Mouse (Mus musculus): ENCODE measurements around the gene Ankrd55. TPM values are rescaled to one million over a fixed set of nuclear protein-coding genes. Genes with fewer than 3 reads are reported as not detected.
A peak's percentile ranks its signal among the peaks of the same experiment; 100 is the strongest.

Ankrd55 gene
- 1.2 and 2.9 TPM in 2 replicates for polyA plus RNA-seq (2016; fragmentation: Nextera tagmentation; extraction: Ambion mirVana)

DNA sequence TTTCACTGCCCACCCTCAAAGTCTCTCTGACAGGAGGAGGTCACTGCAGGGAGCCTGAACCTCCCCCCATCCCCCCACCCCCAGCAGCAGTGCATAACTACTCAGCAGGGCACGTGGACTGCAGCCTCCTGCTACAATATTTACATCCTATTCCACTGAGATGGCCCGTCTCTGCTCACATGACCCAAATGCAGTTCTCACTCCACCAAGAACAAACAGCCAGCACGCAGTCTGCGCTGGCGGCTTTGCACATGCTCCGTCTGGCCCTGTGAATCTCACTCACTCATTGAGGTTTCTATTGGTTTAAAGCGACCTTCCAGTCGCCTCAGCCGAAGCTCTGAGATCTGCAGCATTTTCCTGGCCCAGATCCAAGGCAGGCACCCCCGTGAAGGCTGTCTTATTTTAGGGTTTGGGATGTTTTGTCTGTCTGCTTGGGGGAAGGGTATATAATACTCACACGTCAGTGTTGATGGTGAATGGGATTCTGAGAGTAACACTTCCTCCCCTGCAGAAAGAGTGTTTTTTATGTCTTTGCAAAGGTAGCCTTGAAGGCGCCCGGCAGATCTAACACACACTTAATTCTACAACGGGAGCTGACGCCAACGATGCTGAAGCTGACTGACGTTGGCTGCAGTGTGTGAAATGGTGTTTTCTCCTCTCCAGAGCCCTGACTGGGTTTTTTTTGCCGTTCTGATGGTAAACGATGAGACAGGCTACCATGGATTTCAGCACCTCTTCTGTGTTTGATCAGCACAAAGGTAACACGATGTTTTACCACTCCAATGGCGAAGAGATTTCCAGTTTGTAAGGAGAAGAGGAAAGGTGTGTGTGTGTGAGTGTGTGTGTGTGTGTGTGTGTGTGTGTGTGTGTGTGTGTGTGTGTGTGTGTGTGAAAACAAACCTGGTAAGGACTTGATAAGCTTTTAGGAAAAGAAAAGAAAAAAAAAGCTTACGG, at the start of gene Ankrd55:
Gene Ankrd55, plus strand, starts transcription at position 227 of the 954 bp plus-strand sequence.
- Histone ChIP-seq H3K4me3 (peak within 1 kb of the TSS; percentile 35), H3K36me3 (no peaks in the 10 kb centered on the region), H3K27me3 (ENCODE audit: low read depth, poor library complexity, severe bottlenecking) (no peaks in the 10 kb centered on the region), H3K9me3 (replicated peaks) (no peaks in the 10 kb centered on the region), H3K27ac (replicated peaks) (peak within 1 kb of the TSS; percentile 46), H3K4me1 (peaks cover 13% of the 10 kb centered on the region)
- WGBS: 48% methylated on average over 22 of the region's 22 CpGs
- DNase-seq (ENCODE audit: low spot score): peak; percentile 58

DNA sequence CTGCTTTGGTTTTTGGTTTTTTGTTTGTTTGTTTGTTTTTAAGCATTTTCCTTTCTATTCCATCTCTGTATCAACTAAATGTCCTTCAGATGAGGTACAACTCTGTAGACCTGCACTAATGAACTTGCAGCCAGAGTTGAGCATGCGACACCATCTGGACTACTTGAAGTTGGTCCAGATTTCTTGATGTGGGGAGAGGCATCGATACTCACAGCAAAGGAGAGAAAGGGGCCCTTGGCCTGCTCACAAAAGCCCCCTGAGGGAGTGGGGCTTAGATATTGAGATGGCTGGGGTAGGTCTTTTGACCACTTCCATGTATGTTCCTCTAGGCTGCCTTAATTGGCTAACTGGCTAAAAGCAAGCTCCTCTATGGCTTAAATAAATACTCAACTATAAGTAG, 49.0 kb upstream of the Ankrd55 start:
- 93% methylated on average over 2 of the region's 2 CpGs for WGBS
- peaks cover 77% of the 10 kb centered on the region for H3K27me3 ChIP-seq (ENCODE audit: low read depth, poor library complexity, severe bottlenecking)

DNA sequence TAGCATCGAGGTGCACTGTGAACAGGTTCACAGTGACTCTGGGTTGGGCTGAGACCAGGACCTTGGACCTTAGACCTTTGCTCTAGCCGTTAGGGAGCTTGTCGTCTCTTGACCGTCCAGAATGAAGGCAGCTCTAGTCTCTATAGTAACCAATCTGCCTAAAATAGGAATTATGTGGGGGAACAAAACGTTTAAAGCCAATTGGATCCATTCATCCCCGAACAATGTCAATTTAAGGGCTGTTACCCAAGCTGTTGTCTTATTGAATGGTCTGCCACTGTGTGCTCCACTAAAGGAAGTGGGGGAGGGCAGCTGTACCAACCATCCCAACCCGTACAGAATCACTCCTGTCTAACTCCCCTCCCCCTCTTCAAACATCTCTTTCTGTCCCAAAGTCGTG, 46.8 kb upstream of the Ankrd55 start:
- Histone ChIP-seq H3K4me3 (peak overlapping the region; percentile 25; the same call in 1 of the 2 replicates), H3K4me1 (peaks cover 26% of the 10 kb centered on the region), H3K36me3 (0 out of 2 replicates have a peak, but pooled peaks cover 4% of the 10 kb centered on the region), H3K27ac (replicated peaks) (no peak overlapping the region), H3K27me3 (ENCODE audit: low read depth, poor library complexity, severe bottlenecking) (peaks cover 79% of the 10 kb centered on the region), H3K9me3 (replicated peaks) (peaks cover 6% of the 10 kb centered on the region)
- DNase-seq (ENCODE audit: low spot score): peak; percentile 48
- WGBS: 20% methylated on average over 8 of the region's 8 CpGs

More for the DNA sequence above, 49.0 kb upstream of the Ankrd55 start:
- 0 out of 2 replicates have a peak, but pooled peaks cover 11% of the 10 kb centered on the region for H3K9me3 ChIP-seq (replicated peaks)
- DNase-seq (ENCODE audit: low spot score): no peak
- H3K36me3 ChIP-seq: no peaks in the 10 kb centered on the region
- no peak overlapping the region for H3K4me3 ChIP-seq
- H3K4me1 ChIP-seq: peaks cover 26% of the 10 kb centered on the region
- H3K27ac ChIP-seq (replicated peaks): no peak overlapping the region

DNA sequence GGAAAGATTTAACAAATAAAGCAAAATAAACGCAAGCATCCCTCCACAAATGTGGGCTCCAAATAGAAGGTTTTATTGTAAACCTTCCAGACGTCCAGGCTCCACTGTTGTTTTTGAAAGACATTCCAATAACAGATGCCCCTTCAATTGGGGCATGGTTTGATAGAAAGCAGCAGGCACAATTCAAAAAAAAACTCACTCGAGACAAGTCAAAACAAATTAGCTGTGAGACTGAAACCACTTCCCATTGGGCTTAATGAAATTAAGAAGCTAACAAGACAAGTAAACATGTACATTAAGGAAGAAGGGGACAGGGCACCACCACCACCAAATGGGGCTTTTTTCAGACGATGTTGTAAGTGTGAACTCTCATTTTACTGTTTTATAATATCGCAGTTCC, 43.1 kb upstream of the Ankrd55 start:
- no peak for DNase-seq (ENCODE audit: low spot score)
- no peak overlapping the region for H3K27ac ChIP-seq (replicated peaks)
- 74% methylated on average over 5 of the region's 5 CpGs for WGBS
- peaks cover 14% of the 10 kb centered on the region for H3K4me1 ChIP-seq
- peaks cover 27% of the 10 kb centered on the region for H3K9me3 ChIP-seq (replicated peaks)
- 0 out of 2 replicates have a peak, but pooled peaks cover 5% of the 10 kb centered on the region for H3K36me3 ChIP-seq
- no peak overlapping the region for H3K4me3 ChIP-seq
- peaks cover 42% of the 10 kb centered on the region for H3K27me3 ChIP-seq (ENCODE audit: low read depth, poor library complexity, severe bottlenecking)

DNA sequence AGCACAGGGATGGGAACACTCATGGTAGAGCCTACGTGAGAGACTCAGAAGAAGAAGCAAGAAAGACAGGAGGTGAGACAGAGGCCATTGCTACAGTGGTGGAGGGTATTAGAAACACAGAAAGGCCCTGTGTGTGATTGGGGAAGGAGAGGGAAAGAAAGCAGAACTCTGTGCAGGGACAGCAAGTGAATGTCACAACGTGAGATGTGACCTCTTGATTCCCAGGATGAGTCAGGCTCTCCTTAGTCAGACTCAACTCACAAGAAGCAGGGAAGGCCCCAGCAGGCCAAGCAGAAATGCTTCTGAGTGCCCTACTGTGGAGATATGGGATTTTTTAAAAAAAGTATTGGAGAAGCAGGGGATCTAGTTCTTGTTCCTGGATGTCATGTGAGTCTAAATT, 36.8 kb upstream of the Ankrd55 start:
- Histone ChIP-seq H3K4me1 (peaks cover 18% of the 10 kb centered on the region), H3K4me3 (no peak overlapping the region), H3K27me3 (ENCODE audit: low read depth, poor library complexity, severe bottlenecking) (peaks cover 13% of the 10 kb centered on the region), H3K9me3 (replicated peaks) (peaks cover 21% of the 10 kb centered on the region), H3K27ac (replicated peaks) (no peak overlapping the region), H3K36me3 (0 out of 2 replicates have a peak, but pooled peaks cover 2% of the 10 kb centered on the region)
- DNase-seq (ENCODE audit: low spot score): no peak
- WGBS: 77% methylated on average over 2 of the region's 2 CpGs

DNA sequence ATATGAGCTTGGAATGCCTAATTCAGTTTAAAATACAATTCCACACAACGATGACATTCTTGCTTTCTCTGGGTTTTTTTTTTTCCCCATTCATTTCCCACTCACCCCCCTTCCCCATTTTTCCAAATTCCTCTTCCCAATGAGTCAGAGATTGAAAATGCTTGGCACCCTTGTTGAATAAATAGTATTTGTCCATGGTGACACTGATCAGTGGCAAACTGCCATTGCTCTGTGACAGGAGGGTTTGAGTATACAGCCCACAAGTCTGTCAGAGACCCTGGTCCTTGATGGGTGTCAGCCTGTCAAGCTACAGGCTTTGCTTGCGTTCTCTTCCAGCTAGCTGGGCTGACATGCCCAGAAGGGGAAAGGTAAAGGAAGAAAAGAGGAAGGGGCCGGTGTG, 36.2 kb upstream of the Ankrd55 start:
- WGBS: 95% methylated on average over 3 of the region's 3 CpGs
- no peaks in the 10 kb centered on the region for H3K36me3 ChIP-seq
- no peak overlapping the region for H3K4me3 ChIP-seq
- H3K4me1 ChIP-seq: peaks cover 18% of the 10 kb centered on the region
- no peak overlapping the region for H3K27ac ChIP-seq (replicated peaks)
- H3K27me3 ChIP-seq (ENCODE audit: low read depth, poor library complexity, severe bottlenecking): peaks cover 13% of the 10 kb centered on the region
- peaks cover 16% of the 10 kb centered on the region for H3K9me3 ChIP-seq (replicated peaks)
- DNase-seq (ENCODE audit: low spot score): no peak

DNA sequence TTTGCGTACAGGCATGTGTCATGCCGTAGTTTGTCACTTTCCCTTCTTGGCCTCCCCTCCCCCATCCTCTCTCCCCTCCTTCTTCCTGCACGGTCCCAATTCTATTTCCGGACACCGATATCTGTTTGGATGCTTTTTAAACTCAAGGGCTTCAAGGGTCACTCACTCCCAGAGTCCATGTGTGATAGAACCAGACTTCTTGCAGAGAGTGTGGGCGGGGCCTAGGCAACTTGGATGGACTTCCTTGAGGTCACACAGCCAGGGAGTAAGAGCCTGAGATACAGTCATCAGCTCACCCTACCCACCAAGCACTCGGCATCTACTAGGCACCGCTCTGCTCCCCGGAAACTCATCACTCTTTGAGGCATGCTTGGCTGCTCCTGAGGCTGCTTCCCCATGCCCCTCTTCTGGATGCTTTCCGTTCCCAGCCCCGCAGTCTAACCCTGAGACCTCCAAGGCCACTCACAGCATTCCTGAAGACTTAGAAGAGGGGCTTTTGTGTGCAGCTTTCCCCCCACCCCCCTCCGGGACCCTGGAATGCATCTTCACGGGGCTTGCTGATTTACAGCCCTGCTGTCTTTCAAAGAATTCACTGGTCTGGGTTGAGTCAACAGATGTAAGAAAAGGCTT, 35.1 kb upstream of the Ankrd55 start:
- H3K4me3 ChIP-seq: no peak overlapping the region
- no peaks in the 10 kb centered on the region for H3K36me3 ChIP-seq
- 53% methylated on average over 13 of the region's 13 CpGs for WGBS
- peak overlapping the region; percentile 23; the same call in 1 of the 2 replicates for H3K27ac ChIP-seq (replicated peaks)
- DNase-seq (ENCODE audit: low spot score): peak; percentile 43
- H3K4me1 ChIP-seq: peaks cover 18% of the 10 kb centered on the region
- peaks cover 13% of the 10 kb centered on the region for H3K27me3 ChIP-seq (ENCODE audit: low read depth, poor library complexity, severe bottlenecking)
- H3K9me3 ChIP-seq (replicated peaks): peaks cover 16% of the 10 kb centered on the region

DNA sequence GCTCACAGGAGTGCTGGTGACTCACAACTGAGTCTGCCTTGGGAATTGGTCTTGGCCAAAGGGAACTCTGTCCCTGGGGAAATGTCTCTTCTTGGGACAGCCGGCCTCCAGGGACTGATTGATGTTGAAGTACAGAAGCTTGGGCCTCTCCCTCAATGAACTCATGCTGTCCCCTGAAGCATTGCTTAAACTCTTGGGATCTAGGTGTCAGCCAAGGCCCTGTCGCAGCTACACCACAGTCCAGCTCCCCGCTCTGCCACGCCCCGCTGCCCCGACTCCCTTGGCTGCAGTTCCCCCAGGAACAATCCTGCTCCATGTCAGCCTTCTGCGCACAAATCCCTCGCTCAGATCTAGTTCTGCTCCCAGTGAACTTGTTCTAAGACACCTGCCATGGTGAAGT, 34.1 kb upstream of the Ankrd55 start:
- H3K4me3 ChIP-seq: no peak overlapping the region
- no peak for DNase-seq (ENCODE audit: low spot score)
- peaks cover 18% of the 10 kb centered on the region for H3K4me1 ChIP-seq
- H3K27me3 ChIP-seq (ENCODE audit: low read depth, poor library complexity, severe bottlenecking): peaks cover 13% of the 10 kb centered on the region
- 0 out of 2 replicates have a peak overlapping the region, but pooled peaks have one; percentile 13 for H3K27ac ChIP-seq (replicated peaks)
- WGBS: 86% methylated on average over 8 of the region's 8 CpGs
- H3K36me3 ChIP-seq: no peaks in the 10 kb centered on the region
- H3K9me3 ChIP-seq (replicated peaks): peaks cover 10% of the 10 kb centered on the region

DNA sequence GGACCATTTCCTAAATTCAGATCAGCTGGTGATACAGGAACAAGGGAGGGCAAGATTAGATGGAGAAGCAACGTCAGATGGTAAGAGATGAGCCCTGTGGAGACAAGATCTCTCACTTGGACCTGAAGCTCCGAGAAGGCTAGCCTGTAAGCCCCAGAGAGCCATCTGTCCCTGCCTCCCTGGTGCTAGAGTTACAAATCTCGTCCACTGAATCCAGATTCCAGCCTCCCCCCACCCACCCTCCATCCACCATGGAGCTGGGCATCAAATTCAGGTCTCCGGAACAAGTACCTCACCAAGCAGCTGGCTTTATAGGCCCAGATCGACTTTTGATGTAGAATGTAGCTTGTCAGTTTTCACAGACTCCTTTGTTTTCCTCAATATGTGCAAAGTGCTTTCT, 32.4 kb upstream of the Ankrd55 start:
- peaks cover 13% of the 10 kb centered on the region for H3K27me3 ChIP-seq (ENCODE audit: low read depth, poor library complexity, severe bottlenecking)
- DNase-seq (ENCODE audit: low spot score): no peak
- 66% methylated on average over 5 of the region's 5 CpGs for WGBS
- no peak overlapping the region for H3K4me3 ChIP-seq
- no peaks in the 10 kb centered on the region for H3K9me3 ChIP-seq (replicated peaks)
- peaks cover 18% of the 10 kb centered on the region for H3K4me1 ChIP-seq
- H3K27ac ChIP-seq (replicated peaks): no peak overlapping the region
- H3K36me3 ChIP-seq: no peaks in the 10 kb centered on the region

DNA sequence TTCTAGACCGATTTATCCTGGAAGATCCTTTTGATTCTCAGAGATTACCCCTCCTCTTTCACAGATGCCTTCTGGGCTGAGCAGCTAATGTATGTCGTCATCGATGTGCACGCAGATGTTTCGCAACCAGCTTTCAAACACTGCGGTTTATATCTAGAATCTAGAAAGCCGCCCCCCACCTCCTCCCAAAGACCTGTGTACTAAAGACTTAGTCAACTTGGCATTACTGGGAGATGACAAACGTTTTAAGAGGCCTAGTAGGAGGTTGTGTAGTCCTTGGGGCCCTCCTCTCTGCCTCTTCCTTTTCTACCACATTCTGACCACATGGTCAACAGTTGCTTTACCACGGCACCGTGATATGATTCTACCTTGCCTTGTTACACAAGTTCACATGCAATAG, 29.8 kb upstream of the Ankrd55 start:
- 90% methylated on average over 10 of the region's 10 CpGs for whole genome bisulfite sequencing
- no peaks in the 10 kb centered on the region for H3K36me3 ChIP-seq
- DNase-seq (ENCODE audit: low spot score): no peak

DNA sequence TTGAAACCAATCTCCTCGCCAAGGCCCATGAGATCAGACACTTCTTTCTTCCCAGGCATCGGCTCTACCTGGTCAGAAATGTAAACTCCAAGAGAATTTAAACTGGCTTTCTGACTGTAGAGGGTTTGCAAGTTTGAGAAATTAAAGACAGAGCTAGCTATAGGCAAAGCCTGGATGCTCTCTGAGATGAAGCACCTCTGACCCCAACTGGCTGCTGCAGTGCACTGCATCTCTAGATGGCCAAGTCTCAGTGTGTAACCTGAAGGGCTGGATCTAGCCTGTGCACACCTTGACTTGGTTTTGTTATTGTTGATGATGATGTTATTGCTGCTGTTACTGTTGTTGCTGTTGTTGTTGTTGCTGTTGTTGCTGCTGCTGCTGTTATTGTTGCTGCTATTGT, 28.9 kb upstream of the Ankrd55 start:
- H3K9me3 ChIP-seq (replicated peaks): no peaks in the 10 kb centered on the region
- no peak overlapping the region for H3K27ac ChIP-seq (replicated peaks)
- no peak overlapping the region for H3K4me3 ChIP-seq
- 54% methylated on average over 2 of the region's 2 CpGs for WGBS
- DNase-seq (ENCODE audit: low spot score): peak; percentile 54
- no peaks in the 10 kb centered on the region for H3K36me3 ChIP-seq
- no peaks in the 10 kb centered on the region for H3K4me1 ChIP-seq
- H3K27me3 ChIP-seq (ENCODE audit: low read depth, poor library complexity, severe bottlenecking): peaks cover 7% of the 10 kb centered on the region; the same call in 1 of the 2 replicates

More for the DNA sequence above, 29.8 kb upstream of the Ankrd55 start:
- peaks cover 13% of the 10 kb centered on the region for H3K27me3 ChIP-seq (ENCODE audit: low read depth, poor library complexity, severe bottlenecking)
- H3K4me3 ChIP-seq: no peak overlapping the region
- H3K4me1 ChIP-seq: peaks cover 9% of the 10 kb centered on the region
- H3K9me3 ChIP-seq (replicated peaks): no peaks in the 10 kb centered on the region
- H3K27ac ChIP-seq (replicated peaks): no peak overlapping the region

DNA sequence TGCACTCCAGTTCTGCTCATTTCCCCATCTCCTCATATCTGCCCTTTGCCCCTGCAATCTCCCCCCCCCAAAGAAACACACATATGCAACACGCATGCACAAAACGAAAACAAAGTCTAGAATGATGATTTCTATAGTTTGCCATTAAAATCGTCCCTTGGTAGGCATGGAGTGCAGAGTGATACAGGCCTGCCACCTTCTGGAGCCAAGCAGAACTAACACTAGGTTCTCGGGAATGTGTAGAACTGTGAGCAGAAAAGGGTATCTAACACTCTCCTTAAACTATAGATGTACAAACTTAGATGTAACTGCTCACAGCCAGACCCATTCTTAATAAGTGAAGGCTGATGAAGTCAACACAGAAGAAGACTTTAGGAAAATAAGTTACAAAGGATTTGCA, 23.6 kb upstream of the Ankrd55 start:
- Histone ChIP-seq H3K36me3 (no peaks in the 10 kb centered on the region), H3K4me1 (no peaks in the 10 kb centered on the region), H3K27me3 (ENCODE audit: low read depth, poor library complexity, severe bottlenecking) (no peaks in the 10 kb centered on the region), H3K4me3 (no peak overlapping the region), H3K27ac (replicated peaks) (no peak overlapping the region), H3K9me3 (replicated peaks) (no peaks in the 10 kb centered on the region)
- WGBS: 26% methylated on average over 4 of the region's 4 CpGs
- DNase-seq (ENCODE audit: low spot score): no peak

Data from midbrain, embryonic 10.5 days (tissue).